Mouse (Mus musculus): Measurements from ENCODE around the gene Phactr2.

GRCm38 (mm10) chr10:13168461-13168860 is 305.8 kb downstream of the Phactr2 start:
- no peak for TF ChIP-seq CTCF (IDR thresholded peaks at IDR 0.05; ENCODE audit: extremely low read depth, insufficient read depth, low read length)
- TF ChIP-seq POLR2A (IDR thresholded peaks at IDR 0.05; ENCODE audit: extremely low read depth, insufficient read depth, low read length) = no peak

Data from cortical plate, adult 2 months (tissue).